Mouse (Mus musculus) limb, embryonic 14.5 days (tissue): ENCODE measurements around the gene Mex3b. TPM values are rescaled to one million over a fixed set of nuclear protein-coding genes. Genes with fewer than 3 reads are reported as not detected.

Source experiments
- ATAC-seq: fragments of 200-750 bp; cut with Nextera tagmentation; 2 replicates; pipeline ENCODE4 v1.8.0; 2017; ENCODE audit warnings: low read depth, moderate number of reproducible peaks, moderate TSS enrichment; ENCODE audit not compliant: low FRiP score
- DNase-seq: peaks from one replicate; pipeline ENCODE4 v3.0.0-alpha.2; 2015; ENCODE audit warnings: low spot score
- H3K27ac ChIP-seq: fragments of 300-500 bp; sonication (generic); replicated peaks from 2 replicates; pipeline ENCODE4 v1.5.1; 2014; ENCODE audit warnings: low read depth, mild to moderate bottlenecking, low read length, moderate library complexity, mixed read lengths
- H3K27me3 ChIP-seq: fragments of 300-500 bp; sonication (generic); 2 replicates; pipeline ENCODE4 v1.6.1; 2014; ENCODE audit warnings: low read length, mixed read lengths; ENCODE audit not compliant: control insufficient read depth, insufficient read depth
- H3K36me3 ChIP-seq: fragments of 300-500 bp; sonication (generic); 2 replicates; pipeline ENCODE4 v1.6.1; 2014; ENCODE audit warnings: mild to moderate bottlenecking, low read length, moderate library complexity, mixed read lengths; ENCODE audit not compliant: control insufficient read depth, insufficient read depth
- H3K4me1 ChIP-seq: fragments of 300-500 bp; sonication (generic); 2 replicates; pipeline ENCODE4 v1.6.1; 2014; ENCODE audit warnings: antibody characterized with exemption, low read length, mixed read lengths; ENCODE audit not compliant: control insufficient read depth, insufficient read depth
- H3K4me2 ChIP-seq: fragments of 300-500 bp; sonication (generic); replicated peaks from 2 replicates; pipeline ENCODE4 v1.6.1; 2014; ENCODE audit warnings: low read depth, mild to moderate bottlenecking, low read length, moderate library complexity; ENCODE audit not compliant: severe bottlenecking
- H3K4me3 ChIP-seq: fragments of 300-500 bp; sonication (generic); replicated peaks from 2 replicates; pipeline ENCODE4 v1.5.1; 2014; ENCODE audit warnings: low read length
- H3K9ac ChIP-seq: fragments of 300-500 bp; sonication (generic); 2 replicates; pipeline ENCODE4 v1.6.1; 2014; ENCODE audit warnings: mild to moderate bottlenecking, low read depth, low read length, moderate library complexity; ENCODE audit not compliant: severe bottlenecking
- H3K9me3 ChIP-seq: fragments of 300-500 bp; sonication (generic); 2 replicates; pipeline ENCODE4 v1.6.1; 2016; ENCODE audit warnings: low read length; ENCODE audit not compliant: control insufficient read depth
- POLR2A ChIP-seq: fragments of 200-500 bp; IDR thresholded peaks from 2 replicates; pipeline ENCODE4 v1.8.0; 2012; ENCODE audit warnings: inconsistent platforms, mild to moderate bottlenecking, moderate library complexity, borderline replicate concordance; ENCODE audit not compliant: insufficient read depth, insufficient read length; ENCODE audit errors: extremely low read depth
- WGBS: fragments of 180-500 bp; shearing (Covaris S2); extraction: QIAGEN DNeasy Blood & Tissue Kit; methylation state at CpG from one replicate; pipeline ENCODE4 v1.1.7; 2014; 5-methylcytosine and 5-hydroxymethylcytosine counted together
- polyA plus RNA-seq, 2 experiments: library from polyadenylated mRNA; depleted of rRNA in 1 of 2; stranded (reverse) in 1 of 2; unstranded in 1 of 2; fragments of >200 nt; fragmentation: Nextera tagmentation in 1 of 2; extraction: Ambion mirVana in 1 of 2; gene quantifications; 2 replicates each; pipeline versions ENCODE4 v1.2.1 to v1.2.3; 2012 to 2014

Mex3b gene
- polyA plus RNA-seq, 2 experiments = 29.8 to 83.8 TPM

DNA sequence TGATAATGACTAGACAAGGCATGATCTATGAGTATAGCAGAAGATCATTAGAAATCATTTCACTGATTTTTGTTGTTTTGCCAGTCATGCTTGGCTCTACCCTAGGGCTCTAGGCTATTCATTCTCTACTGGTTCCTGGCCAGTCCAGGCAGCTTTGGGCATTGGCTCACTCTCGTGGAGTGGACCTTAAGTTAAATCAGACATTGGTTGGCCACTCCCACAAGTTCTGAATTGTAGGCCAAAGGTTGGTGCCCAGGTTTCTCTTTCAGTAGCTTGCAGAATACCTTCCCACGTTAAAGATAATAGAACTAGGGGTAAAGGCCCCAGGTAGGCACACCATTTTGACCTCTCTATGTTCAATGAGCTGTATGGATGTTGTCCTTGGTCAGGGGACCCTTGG, 6.5 kb upstream of the Mex3b start:
- peaks cover 12% of the 10 kb centered on the region for H3K4me1 ChIP-seq
- no peak overlapping the region for H3K4me2 ChIP-seq
- no peak overlapping the region for H3K27ac ChIP-seq
- ATAC-seq (no peak), DNase-seq (no peak)
- WGBS = 82% methylated on average over 2 of the region's 2 CpGs
- no peak overlapping the region for H3K9ac ChIP-seq
- H3K9me3 ChIP-seq = no peaks in the 10 kb centered on the region
- H3K27me3 ChIP-seq = no peaks in the 10 kb centered on the region
- no peaks in the 10 kb centered on the region for H3K36me3 ChIP-seq
- no peak for TF ChIP-seq POLR2A
- no peak overlapping the region for H3K4me3 ChIP-seq

- H3K27me3 ChIP-seq = no peaks in the 10 kb centered on the region
- no peak overlapping the region for H3K9ac ChIP-seq
- ATAC-seq (no peak), DNase-seq (no peak)
- H3K9me3 ChIP-seq = no peaks in the 10 kb centered on the region
- no peak overlapping the region for H3K4me3 ChIP-seq
- H3K36me3 ChIP-seq = no peaks in the 10 kb centered on the region
- H3K27ac ChIP-seq = no peak overlapping the region
- 42% methylated on average over 6 of the region's 6 CpGs for WGBS
- H3K4me1 ChIP-seq = peaks cover 12% of the 10 kb centered on the region
- H3K4me2 ChIP-seq = no peak overlapping the region
- no peak for TF ChIP-seq POLR2A
Measured at GRCm38 (mm10) chr7:82863341-82863740, 3.8 kb upstream of the Mex3b start.

DNA sequence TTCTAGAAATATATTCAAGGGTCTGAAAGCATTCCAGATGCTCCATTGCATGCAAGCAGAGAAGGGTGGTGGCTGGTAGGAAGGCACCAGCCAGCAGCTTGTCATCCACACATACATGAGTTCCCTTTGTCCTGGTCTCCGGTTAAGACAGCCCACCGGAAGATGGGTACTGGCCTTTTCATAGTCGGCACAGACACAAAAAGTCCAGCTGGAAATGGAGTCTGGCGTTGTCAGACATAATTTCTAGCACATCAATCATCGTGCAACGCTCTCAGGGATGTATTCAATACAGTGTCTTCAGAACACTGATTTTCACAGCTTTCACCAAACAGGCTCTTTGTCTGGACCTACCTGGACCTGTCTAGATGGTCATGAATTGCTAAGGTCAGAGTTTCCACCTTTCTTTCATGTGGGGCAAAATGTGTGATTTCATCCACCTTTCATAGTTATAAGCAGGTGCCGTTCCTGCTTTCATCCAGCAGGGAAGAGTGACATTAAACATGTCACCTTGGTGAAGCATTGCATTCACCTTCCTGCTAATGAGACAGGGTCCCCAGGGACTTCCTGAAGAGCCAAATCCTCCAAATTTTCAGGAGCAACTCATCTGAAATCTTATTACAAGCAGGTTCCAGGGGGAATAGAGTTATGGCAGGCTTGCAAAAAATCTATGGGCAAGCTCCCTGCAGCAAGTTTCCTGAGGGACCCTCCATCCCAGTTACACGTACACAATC, 2.7 kb upstream of the Mex3b start:
- Histone ChIP-seq H3K27me3 (no peaks in the 10 kb centered on the region), H3K9me3 (no peaks in the 10 kb centered on the region), H3K9ac (peak overlapping the region; percentile 79; the same call in 1 of the 2 replicates), H3K36me3 (peaks cover 8% of the 10 kb centered on the region), H3K4me2 (peak overlapping the region; percentile 94), H3K4me3 (no peak overlapping the region), H3K27ac (peak overlapping the region; percentile 90), H3K4me1 (peaks cover 12% of the 10 kb centered on the region)
- WGBS = 49% methylated on average over 8 of the region's 8 CpGs
- TF ChIP-seq POLR2A = no peak
- ATAC-seq (no peak), DNase-seq (no peak)

GRCm38 (mm10) chr7:82864991-82865771, 2.0 kb upstream of the Mex3b start:
- H3K27me3 ChIP-seq = no peaks in the 10 kb centered on the region
- H3K9ac ChIP-seq = peak overlapping the region; percentile 79
- H3K4me1 ChIP-seq = peaks cover 12% of the 10 kb centered on the region
- DNase-seq (peak; percentile 56), ATAC-seq (no peak)
- peak overlapping the region; percentile 94 for H3K4me2 ChIP-seq
- peak overlapping the region; percentile 99 for H3K4me3 ChIP-seq
- H3K27ac ChIP-seq = peak overlapping the region; percentile 90
- no peak for TF ChIP-seq POLR2A
- no peaks in the 10 kb centered on the region for H3K9me3 ChIP-seq
- H3K36me3 ChIP-seq = peaks cover 16% of the 10 kb centered on the region
- 1% methylated on average over 22 of the region's 22 CpGs for WGBS

DNA sequence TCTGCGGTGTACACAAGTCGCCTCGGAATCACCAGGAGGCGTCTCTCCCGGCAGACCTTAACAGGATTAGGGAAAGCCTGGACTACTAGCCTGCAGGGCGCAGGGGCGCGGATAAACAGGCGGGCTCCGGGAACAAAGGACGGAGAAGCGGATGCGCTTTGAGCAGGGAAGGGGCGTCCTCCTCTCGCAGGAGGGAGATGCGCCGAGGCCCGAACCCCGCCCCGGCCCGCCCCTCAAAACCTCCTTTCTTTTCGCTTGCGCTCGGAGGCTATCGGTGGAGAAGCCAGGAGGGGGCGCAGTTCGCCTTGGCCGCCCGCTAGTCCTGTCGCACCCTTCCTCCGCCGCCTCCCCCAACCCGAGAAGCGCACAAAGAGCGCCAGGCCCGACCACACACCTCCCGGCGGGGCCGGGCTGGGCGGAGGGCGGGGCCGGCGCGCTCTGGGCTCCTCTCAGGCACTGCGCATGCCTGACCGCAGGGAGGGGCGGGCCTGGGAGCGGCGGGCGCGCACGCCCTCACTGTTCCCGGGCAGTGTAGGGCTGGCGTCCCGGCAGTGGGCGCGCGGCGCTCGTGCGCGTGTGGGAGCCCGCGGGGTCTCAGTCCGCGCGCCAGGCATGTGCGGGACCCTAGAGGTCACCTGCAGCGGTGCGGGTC, 1.2 kb upstream of the Mex3b start:
- Histone ChIP-seq H3K27me3 (no peaks in the 10 kb centered on the region), H3K4me3 (peak overlapping the region; percentile 99), H3K4me1 (peaks cover 12% of the 10 kb centered on the region), H3K9ac (peak overlapping the region; percentile 100), H3K4me2 (peak overlapping the region; percentile 94), H3K36me3 (peaks cover 20% of the 10 kb centered on the region), H3K9me3 (no peaks in the 10 kb centered on the region), H3K27ac (peak overlapping the region; percentile 100)
- peak; percentile 98 for DNase-seq
- 0% methylated on average over 48 of the region's 70 CpGs for WGBS
- peak; percentile 87 for ATAC-seq
- TF ChIP-seq POLR2A = 0 out of 2 replicates have a peak, but pooled peaks have one; percentile 68
